Mouse (Mus musculus): Measurements from ENCODE around the gene Olfr504. TPM values are rescaled to one million over a fixed set of nuclear protein-coding genes. Genes with fewer than 3 reads are reported as not detected.
"Not testable (repeated sequence)": the region's sequence is repeated elsewhere in the genome, so short reads cannot be mapped to it uniquely, and the experiment has no call there.

Gene Olfr504
- total RNA-seq (2021), result not detected

GRCm38 (mm10) chr7:108565693-108566092 is at the start of gene Olfr504:
Gene Olfr504, minus strand, starts transcription at chr7:108565793.
- intact Hi-C loops (cut with DNase I), result no loop called here
- no peak for DNase-seq

GRCm38 (mm10) chr7:108614110-108614509 is 48.5 kb upstream of the Olfr504 start:
- no peak for DNase-seq
- intact Hi-C loops (cut with DNase I), result no loop called here

GRCm38 (mm10) chr7:108610487-108610886 is 44.9 kb upstream of the Olfr504 start, which contains the start of gene Olfr506:
Gene Olfr506, plus strand, starts transcription at chr7:108610787.
- DNase-seq, result no peak
- intact Hi-C loops (cut with DNase I), result no loop called here

GRCm38 (mm10) chr7:108601916-108602315 is 36.3 kb upstream of the Olfr504 start:
- DNase-seq; intact Hi-C loops (cut with DNase I): not testable (repeated sequence)

GRCm38 (mm10) chr7:108589797-108590196 is 24.2 kb upstream of the Olfr504 start:
- intact Hi-C loops (cut with DNase I), result no loop called here
- DNase-seq, result no peak

GRCm38 (mm10) chr7:108544227-108544626 is 21.4 kb downstream of the Olfr504 start, which contains the start of gene Olfr503:
Gene Olfr503, plus strand, starts transcription at chr7:108544527.
- DNase-seq; intact Hi-C loops (cut with DNase I): not testable (repeated sequence)

- intact Hi-C loops (cut with DNase I), result no loop called here
- no peak for DNase-seq
Observed at GRCm38 (mm10) chr7:108542416-108542815, 23.2 kb downstream of the Olfr504 start.

- intact Hi-C loops (cut with DNase I), result no loop called here
- no peak for DNase-seq
Observed at GRCm38 (mm10) chr7:108524965-108525364, 40.6 kb downstream of the Olfr504 start, which contains the start of gene Olfr502. Gene Olfr502, minus strand, starts transcription at chr7:108525065.

Other genes with a start within 250 kb of the Olfr504 start
- gene Olfr492, start 242.1 kb downstream of the Olfr504 start, total RNA-seq (2021), result not detected
- gene Olfr493, start 218.8 kb downstream of the Olfr504 start, total RNA-seq (2021), result not detected
- not detected for gene Olfr494, start 200.5 kb downstream of the Olfr504 start, total RNA-seq (2021)
- not detected for gene Olfr495, start 172.6 kb downstream of the Olfr504 start, total RNA-seq (2021)
- not detected for gene Olfr497, start 145.4 kb downstream of the Olfr504 start, total RNA-seq (2021)
- gene Olfr498, start 100.5 kb downstream of the Olfr504 start, total RNA-seq (2021), result not detected
- gene Olfr502, start 40.7 kb downstream of the Olfr504 start, total RNA-seq (2021), result not detected
- not detected for gene Olfr503, start 21.3 kb downstream of the Olfr504 start, total RNA-seq (2021)
- not detected for gene Olfr506, start 45.0 kb upstream of the Olfr504 start, total RNA-seq (2021)
- gene Olfr507, start 56.0 kb upstream of the Olfr504 start, total RNA-seq (2021), result not detected
- not detected for gene Olfr508, start 64.2 kb upstream of the Olfr504 start, total RNA-seq (2021)
- not detected for gene Olfr509, start 86.1 kb upstream of the Olfr504 start, total RNA-seq (2021)
- gene Olfr510, start 100.6 kb upstream of the Olfr504 start, total RNA-seq (2021), result not detected
- not detected for gene Olfr512, start 147.5 kb upstream of the Olfr504 start, total RNA-seq (2021)
- not detected for gene Olfr513, start 185.2 kb upstream of the Olfr504 start, total RNA-seq (2021)

Data from heart, postnatal 10 days (tissue).